Mouse (Mus musculus) myocyte (in vitro differentiated cells): Measurements from ENCODE around the gene Rps6ka2.

ENCODE experiments used
- E2F4 ChIP-seq: IDR thresholded peaks from one replicate; pipeline ENCODE4 v1.6.1; 2011; ENCODE audit warnings: mild to moderate bottlenecking, control low read depth, moderate library complexity; ENCODE audit not compliant: insufficient read depth
- MYOG ChIP-seq, 3 experiments: IDR thresholded peaks; one replicate each; pipeline ENCODE4 v1.6.1; 2011; ENCODE audit warnings: control low read depth in 2 of 3, low read depth in 2 of 3, mild to moderate bottlenecking in 2 of 3; ENCODE audit not compliant: insufficient read length in 2 of 3, control insufficient read depth in 1 of 3, insufficient read depth in 1 of 3
- POLR2A ChIP-seq: IDR thresholded peaks from one replicate; pipeline ENCODE4 v1.6.1; 2011; ENCODE audit warnings: low read depth, mild to moderate bottlenecking, control low read depth, moderate library complexity; ENCODE audit not compliant: insufficient read length
- TCF3 ChIP-seq: IDR thresholded peaks from one replicate; pipeline ENCODE4 v1.6.1; 2011; ENCODE audit warnings: low read depth, control low read depth; ENCODE audit not compliant: insufficient read length

- no peak for TF ChIP-seq E2F4
- TF ChIP-seq MYOG (IDR thresholded peaks at IDR 0.05; ENCODE audit: control insufficient read depth in 1 of 3, insufficient read depth in 1 of 3, insufficient read length in 2 of 3, low read depth in 2 of 3) = no peak
- no peak for TF ChIP-seq POLR2A
- TF ChIP-seq TCF3 = no peak
These were observed 116.6 kb downstream of the Rps6ka2 start for GRCm38 (mm10) chr17:7286422-7287050.
